Mouse (Mus musculus): ENCODE data around the gene Astn2.

The Astn2 gene

GRCm38 (mm10) chr4:66404201-66404711, at the start of gene Astn2:
Gene Astn2, minus strand, starts transcription at chr4:66404611.
- DNase-seq: peak; percentile 4

DNA sequence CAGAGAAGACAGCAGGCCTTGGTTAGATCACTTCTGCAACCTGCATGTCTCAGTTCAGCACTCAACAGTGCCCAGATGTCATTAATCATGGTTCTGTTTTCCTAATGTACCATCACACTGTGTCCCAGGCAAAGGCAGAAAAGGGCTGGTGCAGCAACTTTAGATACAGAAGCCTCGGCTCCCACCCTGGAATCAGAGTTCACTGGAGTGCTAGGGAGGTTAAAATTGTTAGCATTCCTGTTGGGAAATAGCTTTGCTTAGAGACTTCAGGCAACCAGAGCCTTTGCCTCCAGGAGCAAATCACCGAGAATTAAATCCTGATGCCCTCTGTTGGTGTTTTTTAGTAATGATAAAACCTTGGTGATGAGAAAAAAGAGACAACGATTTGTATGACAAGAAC, 45.7 kb upstream of the Astn2 start:
- DNase-seq: no peak

- DNase-seq: no peak
These were observed 26.8 kb upstream of the Astn2 start for GRCm38 (mm10) chr4:66431256-66431655.

DNA sequence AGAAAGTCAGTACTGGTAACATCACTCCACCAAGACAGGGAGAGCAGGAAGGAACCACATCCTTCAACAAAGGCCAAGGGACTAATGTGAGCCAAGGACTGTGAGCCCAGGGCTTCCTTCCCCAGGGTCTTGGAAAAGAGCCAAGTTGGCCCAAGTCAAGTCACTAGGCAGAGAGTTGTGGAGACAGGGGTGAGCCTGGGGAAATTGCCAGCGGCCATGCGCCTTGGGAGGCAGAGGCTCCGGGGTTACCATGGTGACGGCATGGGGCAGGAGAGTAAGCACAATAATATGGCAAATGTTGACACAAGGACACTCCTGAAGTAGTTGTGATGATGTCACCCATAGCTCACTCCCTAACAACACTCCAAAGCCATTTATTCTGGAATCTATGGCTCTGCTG, 21.4 kb upstream of the Astn2 start:
- DNase-seq: no peak

GRCm38 (mm10) chr4:66414778-66415177, 10.4 kb upstream of the Astn2 start:
- DNase-seq: no peak

DNA sequence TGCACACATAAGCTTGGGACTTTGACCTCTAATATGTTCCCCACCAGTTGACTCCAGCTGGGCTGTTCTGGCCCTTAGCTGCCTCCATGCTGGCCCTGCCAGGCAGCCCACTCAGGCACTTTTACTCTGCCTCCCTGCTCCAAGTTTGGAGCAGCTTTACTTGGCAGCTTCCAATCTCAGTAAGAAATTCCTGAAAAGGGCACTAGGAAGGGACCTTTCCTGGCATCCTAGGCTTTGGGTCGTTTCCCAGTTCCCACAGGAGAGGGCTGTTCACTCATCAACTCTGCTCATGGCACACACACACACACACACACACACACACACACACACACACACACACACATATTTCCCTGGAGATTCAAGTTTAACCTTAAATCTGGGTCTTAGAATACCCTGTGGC, 675 bp upstream of the Astn2 start:
- no peak for DNase-seq

DNA sequence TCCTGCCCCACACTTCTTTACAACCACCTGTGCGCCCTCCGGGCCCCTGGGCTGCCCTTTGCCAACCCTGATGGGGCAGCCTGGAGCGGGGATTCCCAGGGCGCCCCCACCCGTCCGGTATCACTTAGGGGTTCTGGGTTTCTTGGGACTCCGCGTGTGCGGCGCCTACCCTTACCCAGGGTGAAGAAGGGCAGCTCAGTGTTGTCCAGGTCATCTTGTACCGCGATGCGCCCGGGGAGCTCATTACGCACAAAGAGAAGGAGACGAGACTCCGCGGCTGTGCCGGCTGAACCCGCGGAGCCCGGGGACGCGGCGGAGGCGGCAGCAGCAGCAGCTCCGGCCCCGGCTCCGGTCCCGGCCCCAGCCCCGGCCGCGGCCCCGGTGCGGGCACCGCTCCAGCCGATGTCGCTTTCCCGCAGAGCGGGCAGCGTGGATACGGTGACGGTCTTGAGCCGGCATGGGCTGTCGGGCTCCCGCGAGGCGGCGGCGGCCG, 657 bp downstream of the Astn2 start:
- DNase-seq: peak; percentile 3

DNA sequence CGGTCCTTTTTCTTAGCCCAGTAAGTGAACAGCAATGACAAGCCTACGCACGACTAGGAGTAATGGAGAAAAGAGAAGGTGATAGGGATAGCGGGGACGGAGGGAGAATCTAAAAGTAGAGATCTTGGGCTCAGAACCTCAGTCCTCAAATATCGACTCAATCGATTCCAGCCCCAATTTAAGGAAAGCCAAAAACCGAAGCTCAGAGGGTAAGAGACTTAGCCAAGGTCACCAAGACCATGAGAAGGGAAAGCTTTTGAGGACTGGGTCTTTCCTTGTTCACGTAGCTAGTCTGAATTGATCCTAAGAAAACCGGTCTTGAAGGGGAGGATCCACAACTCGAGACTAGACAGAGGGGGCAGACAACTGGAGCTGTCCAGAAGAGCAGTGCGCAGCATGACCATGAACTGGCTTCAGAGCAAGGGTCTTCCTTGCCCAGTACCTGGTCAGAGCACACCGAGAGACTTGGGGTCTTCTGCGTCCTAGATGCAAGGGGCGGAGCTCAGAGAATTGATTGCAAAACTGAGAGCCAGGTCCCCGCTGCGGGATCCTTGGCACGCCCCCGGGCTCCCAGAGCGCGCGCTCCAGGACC, 1.2 kb downstream of the Astn2 start:
- DNase-seq: no peak

GRCm38 (mm10) chr4:66402611-66403010, 1.8 kb downstream of the Astn2 start:
- peak; percentile 5 for DNase-seq

- DNase-seq: no peak
These were observed 3.2 kb downstream of the Astn2 start for GRCm38 (mm10) chr4:66401186-66401681.

- peak; percentile 6 for DNase-seq
These were observed 5.3 kb downstream of the Astn2 start for GRCm38 (mm10) chr4:66399066-66399465.

DNA sequence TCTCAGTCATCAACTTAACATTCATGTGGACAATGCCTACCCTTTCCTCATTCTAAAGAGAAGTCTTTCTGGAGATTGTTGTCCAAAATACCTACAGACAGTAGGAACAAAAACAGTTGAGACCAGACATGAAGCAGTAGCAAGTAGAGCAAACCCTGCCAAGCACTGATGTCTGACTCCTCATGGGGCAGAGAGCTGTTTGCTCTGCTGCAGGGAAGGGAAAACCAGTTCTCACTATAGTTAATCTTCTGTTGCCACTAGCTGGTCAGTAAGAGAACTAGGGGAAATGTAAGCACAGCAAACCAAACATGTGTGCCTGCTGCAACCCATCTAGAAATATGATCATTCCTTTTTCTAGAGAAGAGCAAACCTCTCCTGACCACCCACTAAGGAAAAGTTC, 7.2 kb downstream of the Astn2 start:
- DNase-seq: no peak

- no peak for DNase-seq
These were observed 11.1 kb downstream of the Astn2 start for GRCm38 (mm10) chr4:66393294-66393693.

- no peak for DNase-seq
These were observed 13.9 kb downstream of the Astn2 start for GRCm38 (mm10) chr4:66390480-66390879.

DNA sequence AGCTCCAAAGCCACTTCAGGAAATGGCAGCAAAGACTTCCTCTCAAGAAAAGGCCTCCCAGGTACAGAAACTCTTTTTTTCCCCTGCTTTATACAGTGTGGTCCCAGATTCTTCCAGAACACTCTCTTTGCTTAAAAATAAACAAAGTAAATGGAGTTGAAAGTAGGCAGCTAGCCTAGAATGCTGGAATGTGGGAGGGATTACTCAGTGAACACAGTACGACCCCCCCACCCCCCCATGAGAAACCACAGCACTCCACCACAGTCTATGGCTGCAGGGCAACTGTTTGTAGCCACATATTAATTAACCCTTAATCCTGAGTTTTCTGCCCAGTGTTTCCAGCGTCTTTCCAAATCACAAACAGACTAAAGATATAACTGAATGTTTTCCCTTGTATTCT, 25.8 kb downstream of the Astn2 start:
- DNase-seq: no peak

GRCm38 (mm10) chr4:66370557-66371071, 33.8 kb downstream of the Astn2 start:
- no peak for DNase-seq

- DNase-seq: no peak
These were observed 38.9 kb downstream of the Astn2 start for GRCm38 (mm10) chr4:66365500-66365899.

- DNase-seq: no peak
These were observed 59.8 kb downstream of the Astn2 start for GRCm38 (mm10) chr4:66344632-66345031.

- DNase-seq: no peak
These were observed 67.0 kb downstream of the Astn2 start for GRCm38 (mm10) chr4:66337443-66337842.

DNA sequence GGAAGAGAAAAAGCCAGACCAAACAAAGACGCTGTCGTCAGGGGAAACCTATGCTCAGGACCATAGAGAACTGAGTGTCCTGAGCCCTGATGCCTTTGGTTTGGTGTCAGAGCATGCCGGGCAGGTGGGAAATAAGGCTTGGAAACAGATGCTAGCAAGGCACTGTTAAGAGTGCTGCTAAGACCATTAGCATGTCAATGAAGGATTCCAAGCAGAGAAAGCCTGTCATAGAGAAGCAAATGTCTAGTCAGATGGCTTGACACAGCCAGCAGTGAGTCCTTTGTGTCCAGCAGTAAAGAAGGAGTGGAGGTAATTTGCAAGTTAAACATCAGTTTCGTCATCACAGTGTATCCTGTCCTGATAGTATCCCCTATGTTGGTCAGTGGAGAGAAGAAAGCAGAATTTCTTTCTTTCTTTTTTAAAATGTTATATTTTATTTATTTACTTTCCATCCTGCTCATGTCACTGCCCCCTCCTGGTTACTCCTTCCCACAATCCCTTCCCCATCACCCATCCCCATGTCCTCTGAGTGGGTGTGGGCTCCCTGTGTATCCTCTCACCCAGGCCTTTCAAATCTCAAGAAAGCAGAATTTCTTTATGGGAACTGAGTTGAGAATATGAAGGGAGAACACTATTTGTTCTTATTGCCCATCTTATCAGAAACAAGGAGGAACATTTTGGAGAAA, 73.7 kb downstream of the Astn2 start:
- no peak for DNase-seq

- no peak for DNase-seq
These were observed 83.4 kb downstream of the Astn2 start for GRCm38 (mm10) chr4:66321051-66321450.

DNA sequence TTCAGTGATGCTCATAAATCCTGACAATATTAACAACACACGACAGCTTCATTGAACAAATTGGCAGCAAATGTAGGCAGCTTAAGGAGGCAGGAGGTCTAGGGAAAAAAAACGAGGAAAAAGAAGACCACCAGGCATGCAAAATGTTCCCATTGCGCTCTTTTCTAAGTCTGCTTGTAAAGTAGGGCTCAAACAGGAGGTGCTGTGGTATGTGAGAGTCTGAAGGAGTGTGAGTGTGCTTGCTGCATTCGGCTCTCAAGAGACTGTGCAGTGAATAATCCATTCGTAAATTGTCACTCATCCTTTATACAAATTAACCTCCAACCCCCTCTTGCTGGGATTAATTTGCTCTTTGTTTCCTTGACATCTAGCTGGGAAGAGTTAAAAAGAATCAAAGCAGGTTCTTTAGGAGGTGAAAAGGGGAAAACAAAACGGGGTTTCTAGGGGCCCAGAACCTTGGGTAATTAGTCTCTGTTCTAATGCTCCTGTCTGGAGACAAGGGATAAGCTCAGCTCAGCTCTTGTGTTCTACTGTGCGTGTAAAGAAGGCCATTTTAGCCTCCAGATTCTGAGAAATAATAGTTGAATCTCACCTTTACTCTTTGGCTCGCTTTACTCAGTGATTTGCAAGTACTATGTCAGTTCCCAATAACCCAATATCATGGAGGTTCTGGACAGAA, 89.5 kb downstream of the Astn2 start:
- DNase-seq: no peak

- DNase-seq: no peak
These were observed 91.7 kb downstream of the Astn2 start for GRCm38 (mm10) chr4:66312733-66313132.

Measured in liver (tissue).